Mouse (Mus musculus) CD4-positive, CD25-positive, alpha-beta regulatory T cell (primary cell): Measurements from ENCODE around the gene Slc38a10. TPM values are rescaled to one million over a fixed set of nuclear protein-coding genes. Genes with fewer than 3 reads are reported as not detected.

Experiments
- polyA plus RNA-seq: library from polyadenylated mRNA; unstranded; fragments of 100-300 nt; shearing (Covaris generic); gene quantifications from one replicate; pipeline ENCODE4 v1.2.1, GENCODE M21; 2017

The Slc38a10 gene
- 106 TPM for polyA plus RNA-seq

GRCm38 (mm10) chr11:120151113-120151494 is at the start of gene Slc38a10:
Slc38a10 (minus strand) TSS chr11:120151346.

DNA sequence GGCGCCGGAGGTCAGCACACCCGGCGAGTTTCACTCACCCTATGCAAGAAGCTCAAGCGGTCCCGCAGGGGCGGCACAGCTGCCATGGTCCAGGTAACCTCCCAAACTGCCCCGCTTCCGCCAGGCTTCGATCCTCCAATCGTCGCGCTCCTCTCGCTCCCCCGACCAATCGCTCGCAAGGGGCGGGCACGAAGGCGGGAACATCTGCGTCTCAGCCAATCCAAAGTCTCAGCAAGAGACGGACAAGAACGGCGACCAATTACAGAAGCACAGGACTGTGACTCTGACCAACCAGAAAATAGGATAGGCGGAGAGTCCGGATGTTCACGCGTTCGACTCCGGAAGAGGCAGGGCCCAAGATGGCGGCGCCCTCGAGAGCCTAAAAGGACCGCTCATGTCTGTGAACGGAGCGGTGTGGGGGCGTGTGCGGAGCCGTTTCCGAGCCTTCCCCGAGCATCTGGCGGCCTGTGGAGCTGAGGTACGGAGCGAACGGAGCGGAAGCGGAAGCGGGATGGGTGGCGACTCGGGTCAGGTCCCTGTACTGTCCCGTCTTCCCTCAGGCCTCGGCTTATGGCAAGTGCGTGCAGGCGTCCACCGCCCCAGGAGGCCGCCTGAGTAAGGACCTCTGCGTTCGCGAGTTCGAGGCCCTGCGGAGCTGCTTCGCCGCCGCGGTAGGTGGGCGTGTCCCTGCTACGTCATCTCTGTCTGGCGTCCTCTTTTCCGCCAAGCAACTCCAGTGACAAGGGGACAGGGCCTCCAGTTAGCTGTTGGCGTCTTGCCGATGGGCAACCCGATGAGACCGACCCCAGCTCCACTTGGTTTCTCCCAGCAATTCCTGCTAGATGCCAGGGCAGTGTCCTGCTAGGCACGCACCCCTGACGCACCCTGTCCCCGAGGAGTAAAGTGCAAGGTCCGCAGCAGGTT is 52.3 kb downstream of the Slc38a10 start, which contains the start of the genes Tepsin and Ndufaf8:
Tepsin (minus strand) TSS at position 144 of the 924 bp plus-strand sequence.
Ndufaf8 (plus strand) TSS at position 341 of the 924 bp plus-strand sequence.

DNA sequence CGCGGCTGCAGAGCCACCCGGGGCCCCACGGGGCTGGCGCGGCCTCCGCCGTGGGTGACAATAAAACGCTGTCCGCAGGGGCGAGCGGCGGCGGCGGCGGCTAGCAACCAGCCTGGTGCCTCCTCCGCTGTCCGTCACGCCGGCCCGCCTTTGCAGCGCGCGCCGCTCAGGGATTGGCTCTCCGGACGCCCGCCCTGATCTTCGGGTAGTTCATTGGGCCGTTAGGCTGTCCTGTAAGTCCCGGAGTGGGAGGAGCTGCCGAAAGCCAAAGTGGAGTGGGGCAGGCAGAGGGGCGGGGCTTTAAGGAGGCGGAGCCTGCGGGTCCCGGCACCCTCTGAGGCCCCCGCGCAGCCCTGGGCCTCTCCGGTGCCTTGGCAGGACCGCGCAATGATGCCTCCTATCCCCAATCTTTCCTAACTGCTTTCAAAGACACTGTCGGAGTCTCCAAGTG is 64.4 kb downstream of the Slc38a10 start, which contains the start of gene Cep131:
Cep131 (minus strand) TSS at position 126 of the 451 bp plus-strand sequence.

Other genes with a start within 250 kb of the Slc38a10 start
- 68.4 TPM for gene Chmp6, start 237.9 kb downstream of the Slc38a10 start, polyA plus RNA-seq
- gene Baiap2, start 208.6 kb downstream of the Slc38a10 start, polyA plus RNA-seq: 16.4 TPM
- gene Aatk, start 104.2 kb downstream of the Slc38a10 start, polyA plus RNA-seq: 0.32 TPM
- 7.6 TPM for gene Cep131, start 64.5 kb downstream of the Slc38a10 start, polyA plus RNA-seq
- gene Tepsin, start 52.6 kb downstream of the Slc38a10 start, polyA plus RNA-seq: 35.6 TPM
- 90.1 TPM for gene Ndufaf8, start 52.4 kb downstream of the Slc38a10 start, polyA plus RNA-seq
- gene Bahcc1, start 81.6 kb upstream of the Slc38a10 start, polyA plus RNA-seq: not detected
- gene Actg1, start 197.2 kb upstream of the Slc38a10 start, polyA plus RNA-seq: 2,226 TPM
- 0.68 TPM for gene Fscn2, start 210.2 kb upstream of the Slc38a10 start, polyA plus RNA-seq
- 29.6 TPM for gene Faap100, start 227.4 kb upstream of the Slc38a10 start, polyA plus RNA-seq